Mouse (Mus musculus): Measurements from ENCODE around the gene Proser3. TPM values are rescaled to one million over a fixed set of nuclear protein-coding genes. Genes with fewer than 3 reads are reported as not detected.

Proser3 gene
- 1 to 10 TPM; 5.7 to 6.2 TPM for polyA plus RNA-seq (2017; shearing (Covaris generic))

DNA sequence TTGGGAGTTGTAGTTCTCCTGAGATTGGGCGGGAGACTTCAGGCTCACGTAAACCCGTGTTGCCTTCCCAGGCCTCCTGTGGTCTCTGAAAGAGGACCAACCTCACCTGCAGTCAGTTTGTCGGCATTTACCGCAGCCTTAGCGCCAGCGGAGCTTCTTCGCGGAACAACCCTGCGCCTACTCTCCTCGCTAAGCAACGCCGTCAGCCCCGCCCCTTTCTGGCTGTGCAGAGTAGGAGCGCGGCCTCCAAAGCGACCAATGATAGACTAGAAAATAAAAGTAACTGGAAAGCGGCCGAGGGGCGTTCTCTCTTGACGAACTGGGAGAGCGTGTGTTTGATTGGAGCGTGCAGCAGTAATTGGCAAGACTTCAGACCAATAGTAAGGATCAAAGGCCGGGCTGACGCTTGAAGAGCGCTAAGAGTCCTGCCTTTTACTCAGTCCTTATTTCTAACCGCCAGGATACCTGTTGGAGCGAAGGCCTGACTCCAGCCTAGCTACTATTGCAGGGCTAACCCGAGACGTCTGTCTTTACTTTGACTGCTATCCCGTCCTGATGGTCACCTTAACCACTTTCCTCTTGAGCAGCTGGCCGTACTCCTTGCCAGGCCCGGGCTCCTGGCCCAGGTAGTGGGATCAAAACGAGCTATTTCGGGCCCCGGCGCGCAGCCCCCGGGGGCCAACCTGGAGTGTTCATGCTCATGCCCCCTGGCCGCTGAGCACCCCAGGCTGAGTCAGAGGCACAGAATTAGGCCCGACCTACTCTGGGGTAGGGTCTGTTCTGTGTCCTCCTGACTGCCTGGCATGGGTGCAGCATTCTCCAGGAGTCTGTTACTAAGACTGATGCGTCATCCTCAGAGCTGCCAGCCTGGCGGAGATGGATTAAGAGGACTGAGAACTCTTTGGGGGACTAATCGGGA lies at the start of gene Proser3, which contains the start of gene Hspb6:
Proser3 (minus strand) TSS at position 198 of the 919 bp plus-strand sequence.
Hspb6 (plus strand) TSS at position 77 of the 919 bp plus-strand sequence.

DNA sequence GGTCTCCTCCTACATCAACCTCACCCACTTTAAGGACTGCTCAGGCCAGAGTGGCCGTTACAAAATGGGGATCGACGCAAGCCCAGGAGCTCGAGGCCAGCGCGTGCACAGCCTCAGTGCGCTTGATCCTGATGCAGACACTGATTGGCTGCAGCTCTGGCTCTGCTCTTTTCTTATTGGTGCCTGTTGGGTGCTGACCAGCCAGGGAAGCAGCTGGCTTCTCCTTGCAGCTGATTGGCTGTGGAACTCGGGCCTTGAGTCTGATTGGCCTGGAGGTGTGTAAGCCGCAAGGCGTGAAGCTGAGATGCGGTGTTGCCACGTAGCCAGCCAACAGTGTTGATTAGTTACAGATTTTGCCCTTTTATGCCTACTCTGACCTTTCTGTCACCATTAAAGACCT lies 46.7 kb upstream of the Proser3 start, which contains the start of gene Zbtb32:
Zbtb32 (minus strand) TSS at position 124 of the 400 bp plus-strand sequence.

DNA sequence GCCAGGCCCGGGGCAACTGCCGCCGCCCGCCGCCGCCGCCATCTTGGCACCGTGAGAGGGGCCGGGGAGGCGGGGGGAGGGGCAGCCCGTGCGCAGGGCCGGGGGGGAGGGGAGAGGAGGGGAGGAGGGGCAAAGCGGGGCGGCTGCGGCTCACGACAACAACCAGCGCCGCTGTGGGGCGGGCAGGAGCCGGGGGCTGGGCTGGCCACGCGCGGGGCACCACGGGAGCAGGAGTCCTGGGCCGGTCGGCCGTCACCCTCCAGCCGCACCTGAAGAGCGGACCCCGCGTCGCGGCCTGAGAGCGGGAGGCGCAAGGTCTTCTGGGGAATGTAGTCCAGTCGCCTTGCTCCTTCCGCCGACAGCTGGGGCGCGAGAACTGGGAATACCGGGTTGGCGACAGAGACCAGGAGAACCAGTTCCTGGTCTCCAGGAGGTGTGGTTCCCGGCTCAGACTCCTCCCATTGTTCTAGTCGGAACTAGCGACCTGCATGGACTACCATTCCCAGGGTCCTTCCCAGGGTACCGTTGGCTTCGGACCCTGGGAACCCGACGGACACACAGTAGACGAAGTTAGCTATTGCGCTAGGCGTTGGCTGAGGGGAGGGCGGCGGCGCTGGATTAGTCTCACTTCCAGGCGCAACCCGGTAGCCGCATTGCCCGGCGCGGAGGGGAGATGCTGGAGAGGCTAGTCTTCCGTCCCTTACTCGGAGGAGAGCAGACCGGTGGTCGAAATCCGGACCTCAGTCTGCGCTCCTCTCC lies 36.8 kb upstream of the Proser3 start, which contains the start of gene Kmt2b:
Kmt2b (minus strand) TSS at position 51 of the 759 bp plus-strand sequence.

GRCm38 (mm10) chr7:30564970-30565571 lies 13.0 kb upstream of the Proser3 start, which contains the start of gene Igflr1:
Igflr1 (plus strand) TSS chr7:30565427.

DNA sequence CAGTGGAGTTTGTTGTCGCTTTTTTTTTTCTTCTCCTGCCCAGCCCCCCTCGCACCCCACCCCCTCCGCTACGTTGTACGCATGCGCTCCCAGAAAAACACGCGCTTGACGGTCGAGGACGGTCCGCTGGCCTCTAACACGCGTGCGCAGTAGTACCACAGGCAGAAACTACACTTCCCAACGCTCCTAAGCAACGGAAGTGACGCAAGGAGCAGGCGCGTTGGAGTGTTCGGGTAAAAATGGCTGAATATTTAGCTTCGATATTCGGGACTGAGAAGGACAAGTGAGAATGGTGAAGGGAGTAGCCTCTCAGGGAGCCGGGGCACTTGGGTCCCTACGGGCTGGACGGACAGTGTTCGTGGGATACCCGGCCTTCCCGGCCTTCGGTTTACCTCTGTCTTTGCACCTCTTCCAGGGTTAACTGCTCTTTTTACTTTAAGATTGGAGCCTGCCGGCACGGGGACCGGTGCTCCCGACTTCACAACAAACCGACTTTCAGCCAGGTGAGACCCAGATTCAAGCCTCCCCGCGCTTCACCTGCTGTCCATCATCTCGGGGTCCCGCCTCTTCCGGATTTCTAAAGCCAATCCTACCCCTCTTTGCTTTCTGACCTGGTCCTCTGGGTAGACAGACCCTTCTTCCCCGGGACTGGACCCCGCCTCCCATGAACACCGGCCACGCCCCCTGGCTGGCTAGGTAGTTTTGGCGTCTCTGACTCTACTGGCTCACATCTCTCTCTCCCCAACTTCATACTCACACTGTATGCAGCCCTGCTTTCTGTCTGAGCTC lies 11.2 kb upstream of the Proser3 start, which contains the start of the genes U2af1l4, Gm49396 and Psenen:
U2af1l4 (plus strand) TSS at position 185 of the 789 bp plus-strand sequence.
Gm49396 (plus strand) TSS at position 228 of the 789 bp plus-strand sequence.
Psenen (minus strand) TSS at position 511 of the 789 bp plus-strand sequence.

GRCm38 (mm10) chr7:30559443-30559954 lies 7.4 kb upstream of the Proser3 start, which contains the start of gene Lin37:
Lin37 (minus strand) TSS chr7:30559838.

DNA sequence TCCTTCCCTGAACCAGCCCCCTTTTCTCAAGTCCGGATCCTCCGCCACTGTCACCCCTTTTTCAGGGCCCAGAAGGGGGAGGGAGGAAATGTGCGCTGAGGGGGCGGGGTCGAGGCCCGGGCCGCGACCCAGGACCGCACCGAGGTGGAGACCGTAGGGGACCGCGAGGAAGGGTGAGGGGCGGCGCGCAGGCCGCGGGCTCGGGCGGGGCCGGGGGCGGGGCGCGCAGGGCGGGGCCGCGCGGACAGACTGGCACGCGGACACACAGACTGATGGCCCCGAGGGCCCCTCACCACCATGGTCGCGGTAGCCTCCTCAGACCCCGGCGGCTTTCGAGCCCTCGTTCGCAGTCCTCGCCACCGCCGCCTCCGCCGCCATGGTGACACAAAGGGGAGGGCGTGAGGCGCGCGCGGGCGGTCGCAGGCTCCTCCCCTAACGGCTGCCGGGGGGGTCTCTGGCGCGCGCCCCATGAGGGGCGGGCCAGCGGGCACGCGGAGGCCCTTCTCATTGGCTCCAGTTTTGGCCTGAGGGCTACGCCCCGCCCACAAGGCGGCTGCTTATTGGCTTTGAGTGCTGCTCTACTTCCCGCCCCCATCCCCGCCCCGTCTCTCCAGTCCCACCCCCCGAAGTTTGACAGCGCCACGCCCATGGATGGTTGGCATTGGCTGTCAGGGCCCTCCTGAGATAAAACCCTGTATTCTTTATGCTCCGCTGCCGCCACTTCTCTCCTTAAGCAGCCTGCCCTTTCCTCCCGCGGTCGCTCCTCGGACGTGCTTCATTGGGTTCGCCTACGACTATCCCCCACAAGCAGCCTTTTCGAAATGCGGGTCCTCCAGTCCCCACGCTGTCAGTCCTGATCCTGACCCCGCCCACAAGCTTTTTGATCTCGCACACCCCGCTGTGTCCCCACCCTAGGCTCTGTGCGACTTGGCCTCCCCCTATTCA lies 17.2 kb downstream of the Proser3 start, which contains the start of gene Arhgap33:
Arhgap33 (minus strand) TSS at position 428 of the 945 bp plus-strand sequence.

DNA sequence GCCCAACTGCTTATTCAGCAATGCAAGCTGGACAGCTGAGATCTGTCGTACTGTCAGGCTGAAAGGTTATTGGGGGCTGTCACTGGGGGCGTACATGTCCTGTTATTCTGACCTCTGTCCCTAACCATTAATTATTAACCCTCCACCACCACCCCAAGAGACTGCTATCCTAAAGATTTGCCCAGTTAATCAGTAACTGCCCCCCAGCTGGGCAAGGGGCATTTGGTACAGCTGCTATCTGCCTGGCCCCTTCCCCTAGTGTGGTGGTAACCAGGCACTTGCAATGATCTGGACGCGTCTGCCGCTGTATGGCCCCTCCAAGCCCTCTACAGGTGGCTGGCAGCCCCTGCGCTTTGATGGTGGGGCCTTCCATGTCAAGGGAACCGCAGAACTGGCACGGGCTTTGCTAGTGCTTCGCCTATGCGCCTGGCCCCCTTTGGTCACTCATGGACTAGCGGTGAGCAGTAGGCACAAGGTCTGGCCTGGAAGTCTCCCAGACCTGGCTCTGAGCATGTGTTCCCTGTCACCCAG lies 58.6 kb downstream of the Proser3 start, which contains the start of gene Prodh2:
Prodh2 (plus strand) TSS at position 222 of the 531 bp plus-strand sequence.

Other genes with a start within 250 kb of the Proser3 start
- 100 to 1,000 TPM in 1 of 2 experiments, 10 to 100 TPM in 1; 92.7 to 159 TPM for gene Alkbh6, start 243.6 kb downstream of the Proser3 start, polyA plus RNA-seq (2017; shearing (Covaris generic))
- 10 to 100 TPM in 1 of 2 experiments, 1 to 10 TPM in 1; 3.8 to 22.5 TPM for gene Syne4, start 237.5 kb downstream of the Proser3 start, polyA plus RNA-seq (2017; shearing (Covaris generic))
- not detected for gene E130208F15Rik, start 230.6 kb downstream of the Proser3 start, polyA plus RNA-seq (2017; shearing (Covaris generic))
- gene Sdhaf1, start 228.4 kb downstream of the Proser3 start, polyA plus RNA-seq (2017; shearing (Covaris generic)), result 10 to 100 TPM; 32.0 to 75.5 TPM
- not detected for gene Lrfn3, start 189.5 kb downstream of the Proser3 start, polyA plus RNA-seq (2017; shearing (Covaris generic))
- gene Tyrobp, start 138.5 kb downstream of the Proser3 start, polyA plus RNA-seq (2017; shearing (Covaris generic)), result 10 to 100 TPM in 1 of 2 experiments, 1 to 10 TPM in 1; 7.1 to 32.2 TPM
- gene Hcst, start 132.4 kb downstream of the Proser3 start, polyA plus RNA-seq (2017; shearing (Covaris generic)), result 100 to 1,000 TPM; 470 to 543 TPM
- gene Nfkbid, start 130.6 kb downstream of the Proser3 start, polyA plus RNA-seq (2017; shearing (Covaris generic)), result 10 to 100 TPM; 78.6 to 95.9 TPM
- 10 to 100 TPM; 10.8 to 23.2 TPM for gene Aplp1, start 106.8 kb downstream of the Proser3 start, polyA plus RNA-seq (2017; shearing (Covaris generic))
- gene Kirrel2, start 94.6 kb downstream of the Proser3 start, polyA plus RNA-seq (2017; shearing (Covaris generic)), result not detected
- gene Nphs1, start 94.0 kb downstream of the Proser3 start, polyA plus RNA-seq (2017; shearing (Covaris generic)), result not detected
- not detected for gene Prodh2, start 58.7 kb downstream of the Proser3 start, polyA plus RNA-seq (2017; shearing (Covaris generic))
- gene Arhgap33, start 17.2 kb downstream of the Proser3 start, polyA plus RNA-seq (2017; shearing (Covaris generic)), result 1 to 10 TPM; 1.5 to 2.5 TPM
- gene Hspb6, start 121 bp downstream of the Proser3 start, polyA plus RNA-seq (2017; shearing (Covaris generic)), result 1 to 10 TPM; 1.9 to 4.1 TPM
- 100 to 1,000 TPM in 1 of 2 experiments, 10 to 100 TPM in 1; 92.9 to 107 TPM for gene Lin37, start 7.5 kb upstream of the Proser3 start, polyA plus RNA-seq (2017; shearing (Covaris generic))
- 10 to 100 TPM; 28.3 to 67.8 TPM for gene U2af1l4, start 11.0 kb upstream of the Proser3 start, polyA plus RNA-seq (2017; shearing (Covaris generic))
- 10 to 100 TPM; 53.5 to 82.4 TPM for gene Gm49396, start 11.0 kb upstream of the Proser3 start, polyA plus RNA-seq (2017; shearing (Covaris generic))
- 100 to 1,000 TPM; 231 to 234 TPM for gene Psenen, start 11.3 kb upstream of the Proser3 start, polyA plus RNA-seq (2017; shearing (Covaris generic))
- gene Igflr1, start 13.1 kb upstream of the Proser3 start, polyA plus RNA-seq (2017; shearing (Covaris generic)), result 100 to 1,000 TPM in 1 of 2 experiments, 10 to 100 TPM in 1; 66.2 to 268 TPM
- gene Kmt2b, start 36.4 kb upstream of the Proser3 start, polyA plus RNA-seq (2017; shearing (Covaris generic)), result 10 to 100 TPM; 14.9 to 15.1 TPM
- 10 to 100 TPM; 12.9 to 34.9 TPM for gene Zbtb32, start 46.6 kb upstream of the Proser3 start, polyA plus RNA-seq (2017; shearing (Covaris generic))
- gene Upk1a, start 60.5 kb upstream of the Proser3 start, polyA plus RNA-seq (2017; shearing (Covaris generic)), result 1 to 10 TPM in 1 of 2 experiments, under 1 TPM in 1; 0.32 to 1.8 TPM
- gene Cox6b1, start 73.9 kb upstream of the Proser3 start, polyA plus RNA-seq (2017; shearing (Covaris generic)), result 100 to 1,000 TPM; 713 to 756 TPM
- gene Etv2, start 83.6 kb upstream of the Proser3 start, polyA plus RNA-seq (2017; shearing (Covaris generic)), result not detected
- 100 to 1,000 TPM; 125 to 166 TPM for gene Rbm42, start 98.0 kb upstream of the Proser3 start, polyA plus RNA-seq (2017; shearing (Covaris generic))
- 10 to 100 TPM; 18.3 to 29.7 TPM for gene Haus5, start 112.7 kb upstream of the Proser3 start, polyA plus RNA-seq (2017; shearing (Covaris generic))
- gene Pmis2, start 119.3 kb upstream of the Proser3 start, polyA plus RNA-seq (2017; shearing (Covaris generic)), result under 1 TPM in 1 of 2 experiments, not detected in 1; 0.50 TPM
- not detected for gene 2200002J24Rik, start 146.6 kb upstream of the Proser3 start, polyA plus RNA-seq (2017; shearing (Covaris generic))
- under 1 TPM in 1 of 2 experiments, not detected in 1; 0.34 TPM for gene Atp4a, start 159.9 kb upstream of the Proser3 start, polyA plus RNA-seq (2017; shearing (Covaris generic))
- 100 to 1,000 TPM in 1 of 2 experiments, 10 to 100 TPM in 1; 85.3 to 135 TPM for gene Tmem147, start 177.2 kb upstream of the Proser3 start, polyA plus RNA-seq (2017; shearing (Covaris generic))
- gene Gapdhs, start 191.4 kb upstream of the Proser3 start, polyA plus RNA-seq (2017; shearing (Covaris generic)), result under 1 TPM; 0.34 to 0.55 TPM
- gene Sbsn, start 199.2 kb upstream of the Proser3 start, polyA plus RNA-seq (2017; shearing (Covaris generic)), result 1 to 10 TPM in 1 of 2 experiments, not detected in 1; 2.9 TPM
- not detected for gene Dmkn, start 211.5 kb upstream of the Proser3 start, polyA plus RNA-seq (2017; shearing (Covaris generic))
- not detected for gene Krtdap, start 235.6 kb upstream of the Proser3 start, polyA plus RNA-seq (2017; shearing (Covaris generic))

Data from activated CD4-positive, CD25-positive, alpha-beta regulatory T cell (primary cell).